Mouse (Mus musculus): ENCODE data around the gene Olfr609. TPM values are rescaled to one million over a fixed set of nuclear protein-coding genes. Genes with fewer than 3 reads are reported as not detected.
"Not testable (repeated sequence)": the region's sequence is repeated elsewhere in the genome, so short reads cannot be mapped to it uniquely, and the experiment has no call there.

Gene Olfr609
- total RNA-seq (2017): 0.12 TPM in 1 of 2 replicates, not detected in the other

GRCm38 (mm10) chr7:103497962-103498361 lies at the start of gene Olfr609:
Gene Olfr609, minus strand, starts transcription at chr7:103498062.
- no peak for ATAC-seq (ENCODE audit: extremely low read depth, insufficient number of reproducible peaks, low FRiP score, poor library complexity, severe bottlenecking)

- ATAC-seq (ENCODE audit: extremely low read depth, insufficient number of reproducible peaks, low FRiP score, poor library complexity, severe bottlenecking): not testable (repeated sequence)
These were observed 44.8 kb upstream of the Olfr609 start, which contains the start of gene Olfr612 for GRCm38 (mm10) chr7:103542617-103543016. Gene Olfr612, minus strand, starts transcription at chr7:103542717.

GRCm38 (mm10) chr7:103520746-103521145 lies 22.9 kb upstream of the Olfr609 start, which contains the start of gene Olfr611:
Gene Olfr611, minus strand, starts transcription at chr7:103520846.
- ATAC-seq (ENCODE audit: extremely low read depth, insufficient number of reproducible peaks, low FRiP score, poor library complexity, severe bottlenecking): not testable (repeated sequence)

GRCm38 (mm10) chr7:103512022-103512421 lies 14.2 kb upstream of the Olfr609 start, which contains the start of gene Olfr610:
Gene Olfr610, minus strand, starts transcription at chr7:103512122.
- ATAC-seq (ENCODE audit: extremely low read depth, insufficient number of reproducible peaks, low FRiP score, poor library complexity, severe bottlenecking): no peak

- ATAC-seq (ENCODE audit: extremely low read depth, insufficient number of reproducible peaks, low FRiP score, poor library complexity, severe bottlenecking): not testable (repeated sequence)
These were observed 20.8 kb downstream of the Olfr609 start for GRCm38 (mm10) chr7:103477106-103477505.

- no peak for ATAC-seq (ENCODE audit: extremely low read depth, insufficient number of reproducible peaks, low FRiP score, poor library complexity, severe bottlenecking)
These were observed 28.3 kb downstream of the Olfr609 start, which contains the start of gene Olfr608 for GRCm38 (mm10) chr7:103469577-103469976. Gene Olfr608, plus strand, starts transcription at chr7:103469877.

GRCm38 (mm10) chr7:103460590-103460989 lies 37.3 kb downstream of the Olfr609 start:
- ATAC-seq (ENCODE audit: extremely low read depth, insufficient number of reproducible peaks, low FRiP score, poor library complexity, severe bottlenecking): no peak

GRCm38 (mm10) chr7:103448746-103449145 lies 49.1 kb downstream of the Olfr609 start, which contains the start of gene Olfr606:
Gene Olfr606, plus strand, starts transcription at chr7:103449046.
- ATAC-seq (ENCODE audit: extremely low read depth, insufficient number of reproducible peaks, low FRiP score, poor library complexity, severe bottlenecking): no peak

- no peak for ATAC-seq (ENCODE audit: extremely low read depth, insufficient number of reproducible peaks, low FRiP score, poor library complexity, severe bottlenecking)
These were observed 52.5 kb downstream of the Olfr609 start, which contains the start of gene Olfr605 for GRCm38 (mm10) chr7:103445339-103445738. Gene Olfr605, minus strand, starts transcription at chr7:103445439.

Other genes with a start within 250 kb of the Olfr609 start
- not detected in 2 replicates for gene Usp17ld, start 245.6 kb downstream of the Olfr609 start, total RNA-seq (2017)
- not detected in 2 replicates for gene Olfr596, start 192.4 kb downstream of the Olfr609 start, total RNA-seq (2017)
- gene Olfr597, start 181.7 kb downstream of the Olfr609 start, total RNA-seq (2017): not detected in 2 replicates
- not detected in 2 replicates for gene Olfr598, start 174.5 kb downstream of the Olfr609 start, total RNA-seq (2017)
- gene Olfr599, start 162.1 kb downstream of the Olfr609 start, total RNA-seq (2017): not detected in 2 replicates
- 0.23 TPM in 1 of 2 replicates, not detected in the other for gene Olfr600, start 148.4 kb downstream of the Olfr609 start, total RNA-seq (2017)
- gene Olfr601, start 135.4 kb downstream of the Olfr609 start, total RNA-seq (2017): not detected in 2 replicates
- gene Olfr603, start 111.9 kb downstream of the Olfr609 start, total RNA-seq (2017): not detected in 2 replicates
- gene Usp17lc, start 83.0 kb downstream of the Olfr609 start, total RNA-seq (2017): not detected in 2 replicates
- not detected in 2 replicates for gene Olfr605, start 52.6 kb downstream of the Olfr609 start, total RNA-seq (2017)
- gene Olfr606, start 49.0 kb downstream of the Olfr609 start, total RNA-seq (2017): not detected in 2 replicates
- not detected in 2 replicates for gene Olfr607, start 33.9 kb downstream of the Olfr609 start, total RNA-seq (2017)
- gene Olfr608, start 28.2 kb downstream of the Olfr609 start, total RNA-seq (2017): not detected in 2 replicates
- gene Olfr610, start 14.1 kb upstream of the Olfr609 start, total RNA-seq (2017): not detected in 2 replicates
- not detected in 2 replicates for gene Olfr611, start 22.8 kb upstream of the Olfr609 start, total RNA-seq (2017)
- gene Olfr612, start 44.7 kb upstream of the Olfr609 start, total RNA-seq (2017): not detected in 2 replicates
- not detected in 2 replicates for gene Olfr613, start 50.0 kb upstream of the Olfr609 start, total RNA-seq (2017)
- not detected in 2 replicates for gene Olfr615, start 58.0 kb upstream of the Olfr609 start, total RNA-seq (2017)
- gene Olfr616, start 71.1 kb upstream of the Olfr609 start, total RNA-seq (2017): not detected in 2 replicates
- gene Olfr617, start 75.0 kb upstream of the Olfr609 start, total RNA-seq (2017): not detected in 2 replicates
- not detected in 2 replicates for gene Olfr618, start 92.0 kb upstream of the Olfr609 start, total RNA-seq (2017)
- gene Olfr619, start 102.5 kb upstream of the Olfr609 start, total RNA-seq (2017): not detected in 2 replicates
- 0.25 TPM in 1 of 2 replicates, not detected in the other for gene Olfr620, start 114.5 kb upstream of the Olfr609 start, total RNA-seq (2017)
- gene Olfr622, start 144.6 kb upstream of the Olfr609 start, total RNA-seq (2017): not detected in 2 replicates
- gene Olfr623, start 165.6 kb upstream of the Olfr609 start, total RNA-seq (2017): not detected in 2 replicates
- gene Olfr624, start 173.1 kb upstream of the Olfr609 start, total RNA-seq (2017): 0.12 TPM in 1 of 2 replicates, not detected in the other
- gene Olfr625-ps1, start 184.7 kb upstream of the Olfr609 start, total RNA-seq (2017): not detected in 2 replicates
- 0.12 TPM in 1 of 2 replicates, not detected in the other for gene Olfr243, start 216.6 kb upstream of the Olfr609 start, total RNA-seq (2017)
- not detected in 2 replicates for gene Olfr628, start 232.3 kb upstream of the Olfr609 start, total RNA-seq (2017)
- gene Olfr629, start 246.9 kb upstream of the Olfr609 start, total RNA-seq (2017): not detected in 2 replicates